Mouse (Mus musculus): Measurements from ENCODE around the gene Clpsl2.

DNA sequence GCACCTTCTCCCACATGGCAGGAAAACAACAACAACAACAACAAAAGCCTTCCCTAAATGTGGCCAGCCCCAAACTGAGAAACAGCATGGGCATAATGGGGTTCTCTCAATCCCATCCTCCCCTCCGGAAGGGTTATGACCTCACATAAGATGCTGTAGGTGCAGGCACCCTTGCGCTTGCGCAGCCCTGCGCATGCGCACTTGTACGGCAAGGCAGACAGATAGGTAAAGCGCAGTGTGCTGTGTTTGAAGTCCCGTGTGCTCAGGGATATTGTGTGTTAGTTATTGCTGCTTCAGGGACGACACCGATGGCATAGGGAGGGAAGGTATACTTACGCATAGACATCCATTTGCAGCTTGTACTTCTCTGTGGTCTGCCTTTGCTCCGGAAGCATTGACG is 15.9 kb upstream of the Clpsl2 start:
- TF ChIP-seq CEBPB (IDR thresholded peaks at IDR 0.05; ENCODE audit: low read depth) (no peak), CTCF (IDR thresholded peaks at IDR 0.05; ENCODE audit: control insufficient read depth, insufficient read depth, insufficient read length) (no peak), MAX (IDR thresholded peaks at IDR 0.05) (no peak), MYOD1 (IDR thresholded peaks at IDR 0.05; ENCODE audit: control insufficient read depth, insufficient read length, low read depth) (no peak)

Measured in C2C12 (cell line).